Mouse (Mus musculus): ENCODE measurements around the gene Rad18. TPM values are rescaled to one million over a fixed set of nuclear protein-coding genes. Genes with fewer than 3 reads are reported as not detected.
A peak's percentile ranks its signal among the peaks of the same experiment; 100 is the strongest.

Rad18 gene
- total RNA-seq (2021), result 1 to 10 TPM; 8.2 to 8.6 TPM
- long read RNA-seq, experiment 1, result 0 reads
- long read RNA-seq, experiment 2, partial matches to known transcripts, result 0 of 3 reads
- long read RNA-seq, experiment 2, other reads (novel, unspliced or antisense), result 3 of 3 reads

- DNase-seq (ENCODE audit: low spot score in 2 of 2), result peak; percentile 81 to 85
- Histone ChIP-seq H3K4me3 (peak within 1 kb of the TSS; percentile 82), H3K27ac (peak within 1 kb of the TSS; percentile 68)
- 0 out of 2 replicates have a peak, but pooled peaks have one; percentile 2 for TF ChIP-seq CTCF (conservative IDR thresholded peaks at IDR 0.05)
Observed at GRCm38 (mm10) chr6:112696056-112696950, at the start of gene Rad18. TSS of gene Rad18 (minus strand) at chr6:112696686.

- TF ChIP-seq CTCF (conservative IDR thresholded peaks at IDR 0.05), result peak; percentile 67
- Histone ChIP-seq H3K27ac (peak overlapping the region; percentile 79), H3K4me3 (no peak overlapping the region)
- no peak for DNase-seq (ENCODE audit: low spot score in 2 of 2)
Observed at GRCm38 (mm10) chr6:112742297-112742696, 45.8 kb upstream of the Rad18 start.

GRCm38 (mm10) chr6:112741766-112742165, 45.3 kb upstream of the Rad18 start:
- no peak for TF ChIP-seq CTCF (conservative IDR thresholded peaks at IDR 0.05)
- no peak for DNase-seq (ENCODE audit: low spot score in 2 of 2)
- peak overlapping the region; percentile 79 for H3K27ac ChIP-seq
- no peak overlapping the region for H3K4me3 ChIP-seq

GRCm38 (mm10) chr6:112739635-112740034, 43.1 kb upstream of the Rad18 start:
- H3K27ac ChIP-seq, result peak overlapping the region; percentile 79
- no peak for DNase-seq (ENCODE audit: low spot score in 2 of 2)
- TF ChIP-seq CTCF (conservative IDR thresholded peaks at IDR 0.05), result no peak
- no peak overlapping the region for H3K4me3 ChIP-seq

GRCm38 (mm10) chr6:112738924-112739323, 42.4 kb upstream of the Rad18 start:
- Histone ChIP-seq H3K4me3 (no peak overlapping the region), H3K27ac (peak overlapping the region; percentile 79)
- peak; percentile 68 to 69 for DNase-seq (ENCODE audit: low spot score in 2 of 2)
- no peak for TF ChIP-seq CTCF (conservative IDR thresholded peaks at IDR 0.05)

GRCm38 (mm10) chr6:112736471-112736870, 40.0 kb upstream of the Rad18 start:
- peak in 1 of 2 experiments; percentile 51 for DNase-seq (ENCODE audit: low spot score in 2 of 2)
- Histone ChIP-seq H3K27ac (peak overlapping the region; percentile 79), H3K4me3 (no peak overlapping the region)
- no peak for TF ChIP-seq CTCF (conservative IDR thresholded peaks at IDR 0.05)

GRCm38 (mm10) chr6:112735054-112735453, 38.6 kb upstream of the Rad18 start:
- no peak for TF ChIP-seq CTCF (conservative IDR thresholded peaks at IDR 0.05)
- no peak overlapping the region for H3K4me3 ChIP-seq
- peak overlapping the region; percentile 79 for H3K27ac ChIP-seq
- no peak for DNase-seq (ENCODE audit: low spot score in 2 of 2)

GRCm38 (mm10) chr6:112733942-112734341, 37.5 kb upstream of the Rad18 start:
- no peak for DNase-seq (ENCODE audit: low spot score in 2 of 2)
- H3K27ac ChIP-seq, result peak overlapping the region; percentile 79

GRCm38 (mm10) chr6:112732434-112732833, 35.9 kb upstream of the Rad18 start:
- no peak overlapping the region for H3K4me3 ChIP-seq
- H3K27ac ChIP-seq, result peak overlapping the region; percentile 79; the same call in 1 of the 2 replicates
- no peak for DNase-seq (ENCODE audit: low spot score in 2 of 2)
- TF ChIP-seq CTCF (conservative IDR thresholded peaks at IDR 0.05), result peak; percentile 63

More at GRCm38 (mm10) chr6:112733942-112734341, 37.5 kb upstream of the Rad18 start:
- TF ChIP-seq CTCF (conservative IDR thresholded peaks at IDR 0.05), result no peak
- H3K4me3 ChIP-seq, result no peak overlapping the region

GRCm38 (mm10) chr6:112731386-112731785, 34.9 kb upstream of the Rad18 start:
- H3K4me3 ChIP-seq, result no peak overlapping the region
- no peak for DNase-seq (ENCODE audit: low spot score in 2 of 2)
- TF ChIP-seq CTCF (conservative IDR thresholded peaks at IDR 0.05), result no peak
- H3K27ac ChIP-seq, result peak overlapping the region; percentile 36; the same call in 1 of the 2 replicates

- no peak for TF ChIP-seq CTCF (conservative IDR thresholded peaks at IDR 0.05)
- no peak overlapping the region for H3K4me3 ChIP-seq
- peak overlapping the region; percentile 75 for H3K27ac ChIP-seq
- peak; percentile 69 to 84 for DNase-seq (ENCODE audit: low spot score in 2 of 2)
Observed at GRCm38 (mm10) chr6:112728760-112729422, 32.4 kb upstream of the Rad18 start.

- no peak for TF ChIP-seq CTCF (conservative IDR thresholded peaks at IDR 0.05)
- no peak overlapping the region for H3K4me3 ChIP-seq
- peak overlapping the region; percentile 85 for H3K27ac ChIP-seq
- no peak for DNase-seq (ENCODE audit: low spot score in 2 of 2)
Observed at GRCm38 (mm10) chr6:112725468-112725867, 29.0 kb upstream of the Rad18 start.
